Mouse (Mus musculus) forebrain, embryonic 11.5 days (tissue): Measurements from ENCODE around the gene Ascc1. TPM values are rescaled to one million over a fixed set of nuclear protein-coding genes. Genes with fewer than 3 reads are reported as not detected.

Experiments used
- ATAC-seq: fragments of 200-750 bp; cut with Nextera tagmentation; replicated peaks from 2 replicates; pipeline ENCODE4 v1.8.0; 2017; ENCODE audit warnings: moderate TSS enrichment; ENCODE audit not compliant: low FRiP score
- DNase-seq: peaks from one replicate; pipeline ENCODE4 v3.0.0-alpha.2; 2017; ENCODE audit warnings: low spot score
- H3K27ac ChIP-seq: fragments of 300-500 bp; sonication (generic); 2 replicates; pipeline ENCODE4 v1.5.1; 2014; ENCODE audit warnings: low read depth, low read length
- H3K27me3 ChIP-seq: fragments of 300-500 bp; sonication (generic); 2 replicates; pipeline ENCODE4 v1.6.1; 2014; ENCODE audit warnings: mild to moderate bottlenecking, low read length, mixed read lengths; ENCODE audit not compliant: control insufficient read depth, insufficient read depth
- H3K36me3 ChIP-seq: fragments of 300-500 bp; sonication (generic); 2 replicates; pipeline ENCODE4 v1.6.1; 2014; ENCODE audit warnings: mild to moderate bottlenecking, low read length, moderate library complexity, mixed read lengths; ENCODE audit not compliant: control insufficient read depth, insufficient read depth
- H3K4me1 ChIP-seq: fragments of 300-500 bp; sonication (generic); replicated peaks from 2 replicates; pipeline ENCODE4 v1.6.1; 2014; ENCODE audit warnings: low read length, mixed read lengths; ENCODE audit not compliant: control insufficient read depth, insufficient read depth
- H3K4me2 ChIP-seq: fragments of 300-500 bp; sonication (generic); 2 replicates; pipeline ENCODE4 v1.6.1; 2014; ENCODE audit warnings: low read depth, mild to moderate bottlenecking, low read length, moderate library complexity, mixed read lengths; ENCODE audit not compliant: severe bottlenecking
- H3K4me3 ChIP-seq: fragments of 300-500 bp; sonication (generic); 2 replicates; pipeline ENCODE4 v1.5.1; 2014; ENCODE audit warnings: low read depth, low read length
- H3K9ac ChIP-seq: fragments of 300-500 bp; sonication (generic); 2 replicates; pipeline ENCODE4 v1.6.1; 2014; ENCODE audit warnings: low read length
- H3K9me3 ChIP-seq: fragments of 300-500 bp; sonication (generic); 2 replicates; pipeline ENCODE4 v1.6.1; 2016; ENCODE audit warnings: low read length, mixed read lengths; ENCODE audit not compliant: control insufficient read depth
- WGBS: fragments of 180-500 bp; shearing (Covaris S2); extraction: QIAGEN DNeasy Blood & Tissue Kit; methylation state at CpG from one replicate; pipeline ENCODE4 v1.1.7; 2014; 5-methylcytosine and 5-hydroxymethylcytosine counted together
- polyA plus RNA-seq: library from polyadenylated mRNA; unstranded; fragments of >200 nt; fragmentation: Nextera tagmentation; extraction: Ambion mirVana; gene quantifications from 2 replicates; pipeline ENCODE4 v1.2.1, GENCODE M21; 2014

Gene Ascc1
- polyA plus RNA-seq, 1 experiment from 2014 or later = 35.8 TPM

DNA sequence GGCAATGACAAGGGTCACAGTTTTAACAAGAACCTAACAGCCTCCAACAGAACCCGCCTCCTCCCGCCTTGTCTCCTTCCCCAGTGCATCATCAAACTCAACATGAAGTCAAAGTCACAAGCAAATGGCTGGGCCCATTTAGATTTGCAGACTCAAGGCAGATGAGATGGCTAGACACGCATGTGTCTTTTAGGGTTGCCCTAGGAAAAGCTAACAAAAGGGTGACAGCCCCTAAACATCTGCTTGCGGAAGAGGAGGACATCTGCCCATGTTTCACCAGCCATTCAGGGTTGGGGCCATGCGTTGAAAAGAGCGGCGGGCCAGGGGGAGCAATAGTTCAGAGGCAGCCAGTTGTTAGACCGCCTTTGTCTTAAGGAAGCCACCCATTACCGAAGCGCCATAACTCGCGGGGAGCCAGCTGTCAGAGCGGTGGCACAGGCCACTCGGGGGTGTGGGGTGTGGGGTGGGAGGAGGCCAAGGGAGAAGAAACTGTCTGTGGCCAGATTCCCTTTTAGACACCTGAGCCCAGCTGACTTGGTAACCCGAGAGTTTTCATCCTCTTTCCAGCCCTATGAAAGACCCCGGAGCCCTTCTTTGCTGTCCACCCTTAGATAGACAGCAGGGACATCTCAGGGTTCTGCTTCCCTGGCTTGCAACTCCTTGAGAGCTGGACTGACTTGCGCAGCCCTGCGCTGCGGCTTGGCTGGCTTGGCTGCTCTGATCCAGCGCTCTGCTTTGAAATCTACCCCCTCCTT, 103.0 kb downstream of the Ascc1 start:
- H3K4me1 ChIP-seq = peaks cover 22% of the 10 kb centered on the region; the same call in 1 of the 2 replicates
- H3K27ac ChIP-seq = 0 out of 2 replicates have a peak overlapping the region, but pooled peaks have one; percentile 27
- ATAC-seq = peak; percentile 34; the same call in 1 of the 2 replicates
- H3K27me3 ChIP-seq = peaks cover 21% of the 10 kb centered on the region
- peak overlapping the region; percentile 98 for H3K4me2 ChIP-seq
- WGBS = 16% methylated on average over 20 of the region's 20 CpGs
- H3K9ac ChIP-seq = peak overlapping the region; percentile 17; the same call in 1 of the 2 replicates
- H3K36me3 ChIP-seq = no peaks in the 10 kb centered on the region
- H3K9me3 ChIP-seq = no peaks in the 10 kb centered on the region
- H3K4me3 ChIP-seq = peak overlapping the region; percentile 51
- DNase-seq = no peak

- Histone ChIP-seq H3K4me3 (peak within 1 kb of the TSS; percentile 51), H3K9me3 (no peaks in the 10 kb centered on the region), H3K27ac (0 out of 2 replicates have a peak within 1 kb of the TSS, but pooled peaks have one; percentile 27), H3K9ac (peak within 1 kb of the TSS; percentile 61), H3K27me3 (peaks cover 21% of the 10 kb centered on the region), H3K36me3 (no peaks in the 10 kb centered on the region), H3K4me1 (peaks cover 22% of the 10 kb centered on the region; the same call in 1 of the 2 replicates), H3K4me2 (peak within 1 kb of the TSS; percentile 98)
- WGBS = 1% methylated on average over 22 of the region's 22 CpGs
- peak; percentile 43 for ATAC-seq
- peak; percentile 77 for DNase-seq
Measured at GRCm38 (mm10) chr10:60106146-60106530, 103.5 kb downstream of the Ascc1 start, which contains the start of gene Spock2. Gene Spock2 (plus strand): TSS chr10:60106219.

DNA sequence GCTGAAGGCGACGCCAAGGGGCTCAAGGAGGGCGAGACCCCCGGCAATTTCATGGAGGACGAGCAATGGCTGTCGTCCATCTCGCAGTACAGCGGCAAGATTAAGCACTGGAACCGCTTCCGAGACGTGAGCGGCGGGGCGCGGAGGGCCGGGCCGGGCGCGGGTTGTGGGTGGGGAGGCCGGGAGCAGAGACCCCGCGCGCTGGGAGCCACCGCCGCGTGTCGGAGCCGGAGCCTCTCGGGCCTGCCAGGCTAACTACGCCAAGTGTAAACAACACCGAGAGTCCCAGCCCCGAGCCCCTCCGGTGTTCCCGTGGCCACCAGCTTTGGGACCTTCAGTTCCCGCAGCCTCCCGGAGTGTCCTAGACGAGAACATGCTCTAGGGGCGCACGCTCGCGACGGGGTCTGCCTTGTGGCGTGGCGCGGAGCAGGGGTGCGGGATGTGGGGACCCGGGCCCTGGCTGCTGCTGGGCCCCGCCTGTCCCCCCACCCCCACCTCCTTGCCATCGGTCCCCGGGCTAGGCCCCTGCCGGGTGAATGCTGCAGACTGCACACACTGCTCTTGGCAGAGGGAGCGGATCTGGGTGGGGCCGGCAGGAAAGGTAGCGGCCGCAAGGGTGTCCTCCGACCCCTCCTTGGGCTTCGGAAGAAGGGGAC, 104.1 kb downstream of the Ascc1 start:
- WGBS = under 1% methylated on average over 40 of the region's 57 CpGs

DNA sequence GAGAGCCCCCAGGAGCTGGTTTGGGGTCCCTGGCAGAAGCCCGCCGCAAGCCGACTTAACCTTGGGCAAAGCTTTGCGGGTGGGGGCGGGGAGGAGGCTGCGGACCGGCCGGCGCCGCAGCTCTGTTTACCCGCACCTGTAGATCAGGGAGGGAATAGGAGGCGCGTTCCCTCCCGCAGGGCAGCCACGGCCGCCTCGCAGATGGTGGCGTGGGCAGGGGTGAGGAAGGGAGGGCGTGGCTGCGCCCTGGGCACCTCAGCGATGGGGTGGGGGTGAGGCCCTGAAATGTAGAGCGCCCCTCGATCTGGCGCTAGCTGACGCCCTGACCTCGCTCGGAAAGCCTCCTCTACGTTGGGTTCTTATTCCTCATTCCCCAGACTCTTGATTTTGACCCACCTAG, 104.8 kb downstream of the Ascc1 start:
- DNase-seq (no peak), ATAC-seq (no peak)
- 1% methylated on average over 28 of the region's 28 CpGs for WGBS
- Histone ChIP-seq H3K36me3 (no peaks in the 10 kb centered on the region), H3K4me3 (peak overlapping the region; percentile 51), H3K4me2 (peak overlapping the region; percentile 98), H3K4me1 (peaks cover 22% of the 10 kb centered on the region; the same call in 1 of the 2 replicates), H3K9me3 (no peaks in the 10 kb centered on the region), H3K27ac (no peak overlapping the region), H3K9ac (peak overlapping the region; percentile 61), H3K27me3 (peaks cover 21% of the 10 kb centered on the region)

More for the DNA sequence above, 104.1 kb downstream of the Ascc1 start:
- Histone ChIP-seq H3K4me1 (peaks cover 22% of the 10 kb centered on the region; the same call in 1 of the 2 replicates), H3K4me2 (peak overlapping the region; percentile 98), H3K27me3 (peaks cover 21% of the 10 kb centered on the region), H3K27ac (no peak overlapping the region), H3K4me3 (peak overlapping the region; percentile 51), H3K9me3 (no peaks in the 10 kb centered on the region), H3K36me3 (no peaks in the 10 kb centered on the region), H3K9ac (peak overlapping the region; percentile 61)
- DNase-seq (peak; percentile 81), ATAC-seq (peak; percentile 64)

GRCm38 (mm10) chr10:60108321-60109111, 105.9 kb downstream of the Ascc1 start:
- Histone ChIP-seq H3K27ac (no peak overlapping the region), H3K4me1 (peaks cover 22% of the 10 kb centered on the region; the same call in 1 of the 2 replicates), H3K9me3 (no peaks in the 10 kb centered on the region), H3K9ac (no peak overlapping the region; the same call in 1 of the 2 replicates), H3K4me3 (no peak overlapping the region), H3K4me2 (no peak overlapping the region), H3K36me3 (no peaks in the 10 kb centered on the region), H3K27me3 (peaks cover 21% of the 10 kb centered on the region)
- DNase-seq (no peak), ATAC-seq (no peak)
- WGBS = 31% methylated on average over 16 of the region's 17 CpGs

DNA sequence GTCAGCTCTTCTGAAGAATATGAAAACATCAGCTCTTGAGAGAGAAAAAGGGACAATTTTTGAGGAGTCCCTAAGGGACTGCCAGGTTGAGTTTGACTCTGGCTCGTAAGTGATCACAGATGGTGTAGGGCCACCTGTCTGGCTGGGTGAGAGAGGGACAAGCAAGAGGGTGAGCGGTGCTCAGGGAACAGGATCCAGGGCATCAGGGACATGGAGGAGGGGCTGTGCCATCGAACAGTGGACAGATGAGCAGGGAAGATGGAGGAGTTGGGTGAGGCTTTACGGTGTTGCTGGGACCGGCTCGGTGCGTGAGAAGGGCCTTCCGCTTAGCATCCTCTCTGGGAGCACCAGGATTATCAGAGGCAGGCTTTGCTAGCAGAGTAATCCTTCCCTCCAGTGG, 106.7 kb downstream of the Ascc1 start:
- Histone ChIP-seq H3K9ac (no peak overlapping the region), H3K27me3 (peaks cover 21% of the 10 kb centered on the region), H3K4me3 (no peak overlapping the region), H3K4me2 (no peak overlapping the region), H3K4me1 (peaks cover 22% of the 10 kb centered on the region; the same call in 1 of the 2 replicates), H3K9me3 (no peaks in the 10 kb centered on the region), H3K36me3 (no peaks in the 10 kb centered on the region), H3K27ac (no peak overlapping the region)
- DNase-seq (no peak), ATAC-seq (no peak)
- 82% methylated on average over 8 of the region's 8 CpGs for WGBS

DNA sequence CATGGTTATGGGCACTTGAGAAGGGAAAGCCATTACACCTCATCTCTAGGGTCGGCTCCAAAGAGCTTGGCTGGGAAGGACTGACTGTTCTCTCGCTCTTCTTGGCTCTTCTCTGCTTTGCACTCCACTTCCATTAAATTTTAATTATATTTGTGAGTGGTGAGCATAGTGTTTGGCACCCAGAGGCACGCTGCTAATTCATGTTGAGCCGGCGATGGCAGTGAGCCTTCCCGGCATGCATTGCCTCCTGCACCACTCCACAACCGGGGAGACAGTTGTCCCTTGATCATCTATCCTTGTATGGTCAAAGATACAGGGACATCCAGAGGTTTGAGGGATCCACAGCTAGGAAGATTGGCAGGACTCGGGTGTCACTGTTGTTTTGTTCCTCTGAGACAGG, 107.4 kb downstream of the Ascc1 start:
- Histone ChIP-seq H3K36me3 (no peaks in the 10 kb centered on the region), H3K4me2 (no peak overlapping the region), H3K9me3 (no peaks in the 10 kb centered on the region), H3K9ac (no peak overlapping the region), H3K4me1 (peaks cover 22% of the 10 kb centered on the region; the same call in 1 of the 2 replicates), H3K4me3 (no peak overlapping the region), H3K27ac (no peak overlapping the region), H3K27me3 (peaks cover 19% of the 10 kb centered on the region)
- no peak for DNase-seq
- WGBS = 91% methylated on average over 8 of the region's 8 CpGs
- ATAC-seq = no peak

- H3K4me2 ChIP-seq = no peak overlapping the region
- no peak overlapping the region for H3K4me3 ChIP-seq
- 87% methylated on average over 10 of the region's 10 CpGs for WGBS
- H3K9me3 ChIP-seq = no peaks in the 10 kb centered on the region
- peaks cover 15% of the 10 kb centered on the region for H3K27me3 ChIP-seq
- H3K9ac ChIP-seq = no peak overlapping the region
- H3K4me1 ChIP-seq = peaks cover 23% of the 10 kb centered on the region; the same call in 1 of the 2 replicates
- no peak for DNase-seq
- H3K27ac ChIP-seq = no peak overlapping the region
- no peak for ATAC-seq
- H3K36me3 ChIP-seq = no peaks in the 10 kb centered on the region
Measured at GRCm38 (mm10) chr10:60110908-60111475, 108.4 kb downstream of the Ascc1 start.
